Mouse (Mus musculus) testis, adult 2 months (tissue): ENCODE data around the gene Acyp1.

Experiments
- CTCF ChIP-seq: fragments of 200-500 bp; IDR thresholded peaks from 2 replicates; pipeline ENCODE4 v1.5.1; 2012; ENCODE audit warnings: low read depth, mild to moderate bottlenecking, inconsistent platforms, low read length, moderate library complexity; ENCODE audit not compliant: control insufficient read depth, insufficient read depth, insufficient replicate concordance
- POLR2A ChIP-seq: fragments of 200-500 bp; IDR thresholded peaks from 2 replicates; pipeline ENCODE4 v1.6.1; 2012; ENCODE audit warnings: low read depth, mild to moderate bottlenecking, inconsistent platforms, low read length, moderate library complexity; ENCODE audit not compliant: control insufficient read depth

- TF ChIP-seq CTCF = no peak
- TF ChIP-seq POLR2A = no peak
Measured at GRCm38 (mm10) chr12:85252083-85252482, 36.2 kb downstream of the Acyp1 start.
